12 mouse cellular contexts compared by ENCODE assay signal in genomic region chr10:64023340-64023739, GRCm38 (mm10).
DNase-seq lines count a peak whose midpoint lies in the region; ATAC-seq and TF ChIP-seq lines count a peak whose summit lies in the region.
"Had no signal": no experiment of that assay in that cellular context is flagged by ENCODE, and none has a peak within 500 bp of the region (broad histone marks: within the 10 kb centered on the region; RNA-seq: fewer than 3 reads in every experiment).

No protein-coding gene starts in this region.

- H3K9ac ChIP-seq in forebrain, postnatal 0 days = no peak overlapping the region
- H3K9ac ChIP-seq in forebrain, embryonic 13.5 days = no peak overlapping the region
- no peak overlapping the region for H3K9ac ChIP-seq in lung, embryonic 16.5 days (ENCODE audit: low read length)
- H3K9ac ChIP-seq: limb, embryonic 13.5 days had no signal

- intact Hi-C loops in heart, postnatal 36 days (cut with DNase I) = no loop called here

- no peak overlapping the region for H3K4me3 ChIP-seq in forebrain, postnatal 0 days (ENCODE audit: low read depth, low read length)
- no peak overlapping the region for H3K4me3 ChIP-seq in forebrain, embryonic 13.5 days
- no peak overlapping the region for H3K4me3 ChIP-seq in lung, embryonic 16.5 days (ENCODE audit: low read length)
- H3K4me3 ChIP-seq: limb, embryonic 13.5 days had no signal

- no peaks in the 10 kb centered on the region for H3K4me1 ChIP-seq in forebrain, postnatal 0 days (ENCODE audit: insufficient read depth)
- no peaks in the 10 kb centered on the region for H3K4me1 ChIP-seq in forebrain, embryonic 13.5 days
- no peaks in the 10 kb centered on the region for H3K4me1 ChIP-seq in lung, embryonic 16.5 days (replicated peaks; ENCODE audit: control insufficient read depth, insufficient read depth, low read length)
- H3K4me1 ChIP-seq: limb, embryonic 13.5 days had no signal

- peak; percentile 77 for ATAC-seq in forebrain, postnatal 0 days
- no peak for ATAC-seq in forebrain, embryonic 13.5 days
- ATAC-seq in lung, embryonic 16.5 days (ENCODE audit: low read depth) = peak; percentile 67; the same call in 1 of the 2 replicates
- ATAC-seq: intestine, postnatal 0 days had no signal

- H3K9me3 ChIP-seq in forebrain, postnatal 0 days (ENCODE audit: low read length) = no peaks in the 10 kb centered on the region
- H3K9me3 ChIP-seq in forebrain, embryonic 13.5 days (replicated peaks) = no peaks in the 10 kb centered on the region
- H3K9me3 ChIP-seq in lung, embryonic 16.5 days (ENCODE audit: control insufficient read depth, low read length) = no peaks in the 10 kb centered on the region
- H3K9me3 ChIP-seq: limb, embryonic 13.5 days had no signal

- H3K36me3 ChIP-seq in forebrain, postnatal 0 days (ENCODE audit: insufficient read depth) = no peaks in the 10 kb centered on the region
- no peaks in the 10 kb centered on the region for H3K36me3 ChIP-seq in forebrain, embryonic 13.5 days (ENCODE audit: poor library complexity, severe bottlenecking)
- H3K36me3 ChIP-seq in lung, embryonic 16.5 days (ENCODE audit: control insufficient read depth, insufficient read depth, low read length) = no peaks in the 10 kb centered on the region
- H3K36me3 ChIP-seq: limb, embryonic 13.5 days had no signal

- H3K4me2 ChIP-seq in forebrain, postnatal 0 days (ENCODE audit: low read depth) = no peak overlapping the region
- no peak overlapping the region for H3K4me2 ChIP-seq in forebrain, embryonic 13.5 days
- no peak overlapping the region for H3K4me2 ChIP-seq in lung, embryonic 16.5 days (ENCODE audit: low read depth, low read length)
- H3K4me2 ChIP-seq: limb, embryonic 13.5 days had no signal

- WGBS in forebrain, postnatal 0 days = 60% methylated on average over 6 of the region's 6 CpGs
- 76% methylated on average over 6 of the region's 6 CpGs for WGBS in forebrain, embryonic 13.5 days
- 71% methylated on average over 6 of the region's 6 CpGs for WGBS in lung, embryonic 16.5 days

- peak; percentile 19 for DNase-seq in forebrain, postnatal 0 days
- DNase-seq in 3134 (ENCODE audit: extremely low read depth, insufficient read length, low spot score) (peak; percentile 4), MN1 (ENCODE audit: low spot score) (peak; percentile 14)
- no peak for DNase-seq in spleen, adult 12 weeks (ENCODE audit: low spot score)
- DNase-seq in heart, postnatal 36 days = no peak
- DNase-seq: gastrocnemius, postnatal 36 days; heart, postnatal 4 days; thymus, postnatal 4 days had no signal

- no peaks in the 10 kb centered on the region for H3K27me3 ChIP-seq in forebrain, postnatal 0 days (ENCODE audit: insufficient read depth, low read length)
- no peaks in the 10 kb centered on the region for H3K27me3 ChIP-seq in forebrain, embryonic 13.5 days
- no peaks in the 10 kb centered on the region for H3K27me3 ChIP-seq in lung, embryonic 16.5 days (ENCODE audit: control insufficient read depth, insufficient read depth, low read depth, low read length)
- H3K27me3 ChIP-seq: limb, embryonic 13.5 days had no signal

- no peak for TF ChIP-seq CTCF in forebrain, postnatal 0 days (IDR thresholded peaks at IDR 0.05; ENCODE audit: low read depth)

- H3K27ac ChIP-seq in forebrain, postnatal 0 days (ENCODE audit: low read depth, low read length) = no peak overlapping the region
- no peak overlapping the region for H3K27ac ChIP-seq in forebrain, embryonic 13.5 days
- no peak overlapping the region for H3K27ac ChIP-seq in lung, embryonic 16.5 days (ENCODE audit: low read length)
- H3K27ac ChIP-seq: limb, embryonic 13.5 days had no signal

Comparison
In these comparisons a context has a peak if more than half of its experiments do, and no peak if none do; other contexts are left out.
1. DNase-seq: peak in forebrain, postnatal 0 days (single experiment), 3134 (single experiment) and MN1 (single experiment); none in spleen, adult 12 weeks (single experiment) and heart, postnatal 36 days (0 of 2).